Mouse (Mus musculus): ENCODE measurements around the gene Tnfsf13. TPM values are rescaled to one million over a fixed set of nuclear protein-coding genes. Genes with fewer than 3 reads are reported as not detected.
A peak's percentile ranks its signal among the peaks of the same experiment; 100 is the strongest.

Gene Tnfsf13
- polyA plus RNA-seq, 1 experiment from 2014 or later, result 0.53 TPM

DNA sequence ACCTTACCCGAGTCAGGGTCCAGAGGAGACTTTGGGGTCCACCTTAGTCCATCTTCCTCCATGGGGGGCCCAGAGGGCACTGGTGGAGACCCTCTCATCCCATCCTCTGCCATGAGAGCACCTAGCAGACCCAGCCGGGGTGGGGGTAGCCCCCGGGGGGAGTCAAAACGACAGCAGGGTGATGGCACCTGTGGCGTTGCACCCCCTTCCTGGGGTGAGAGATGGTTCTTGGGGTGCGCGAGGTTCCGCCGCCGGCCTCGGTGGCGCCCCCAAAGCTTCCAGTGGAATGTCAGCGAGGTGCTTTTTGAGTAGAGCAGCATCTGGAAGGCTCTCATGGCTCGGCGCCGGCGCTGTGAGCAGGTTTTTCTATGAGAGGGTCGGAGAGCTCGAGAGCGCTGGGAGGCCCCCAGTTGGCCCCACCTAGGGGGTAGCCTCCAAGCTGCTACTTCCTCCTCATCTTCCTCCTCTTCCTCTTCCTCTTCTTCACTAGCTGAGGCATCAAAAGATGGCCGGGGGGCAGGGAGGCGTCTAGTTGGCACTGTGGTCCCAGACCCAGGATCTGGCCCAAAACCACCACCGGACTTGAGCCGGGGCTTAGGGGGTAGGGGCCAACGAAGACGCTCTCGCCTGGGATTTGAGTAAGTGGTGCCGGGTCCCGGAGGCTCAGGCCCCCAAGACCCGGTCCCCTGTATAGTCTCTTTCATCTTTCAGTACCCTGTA, 5.3 kb downstream of the Tnfsf13 start:
- Histone ChIP-seq H3K36me3 (ENCODE audit: control insufficient read depth, insufficient read depth, low read length) (peaks cover 47% of the 10 kb centered on the region), H3K4me1 (ENCODE audit: control insufficient read depth, insufficient read depth, low read length) (peaks cover 15% of the 10 kb centered on the region), H3K4me3 (ENCODE audit: low read depth, low read length) (peak overlapping the region; percentile 63), H3K4me2 (ENCODE audit: low read length) (peak overlapping the region; percentile 97), H3K27ac (ENCODE audit: low read depth, low read length) (no peak overlapping the region), H3K9ac (ENCODE audit: low read length) (peak overlapping the region; percentile 79; the same call in 1 of the 2 replicates), H3K27me3 (replicated peaks; ENCODE audit: control insufficient read depth, insufficient read depth, low read length) (no peaks in the 10 kb centered on the region), H3K9me3 (replicated peaks; ENCODE audit: control insufficient read depth, low read length) (no peaks in the 10 kb centered on the region)
- DNase-seq (ENCODE audit: low spot score), result no peak
- ATAC-seq, result no peak
- WGBS, result 93% methylated on average over 30 of the region's 30 CpGs

DNA sequence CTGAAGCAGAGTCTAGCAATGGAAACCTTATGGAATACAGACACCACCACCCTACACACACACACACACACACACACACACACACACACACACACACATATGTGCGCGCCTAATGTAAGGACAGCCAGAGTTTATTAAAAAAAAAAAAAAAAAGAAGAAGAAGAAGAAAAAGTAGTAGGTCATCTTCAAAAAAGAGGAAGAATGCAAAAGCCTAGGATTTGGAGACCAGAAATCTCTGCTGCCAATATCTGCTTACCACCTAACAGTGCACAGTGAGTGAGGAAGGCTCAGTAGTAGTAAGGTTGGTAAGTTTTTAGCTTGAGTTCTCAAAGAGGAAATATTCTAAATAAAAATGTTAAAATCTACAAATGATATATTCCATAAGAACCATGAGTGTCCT, 6.4 kb downstream of the Tnfsf13 start:
- H3K27me3 ChIP-seq (replicated peaks; ENCODE audit: control insufficient read depth, insufficient read depth, low read length), result no peaks in the 10 kb centered on the region
- H3K4me1 ChIP-seq (ENCODE audit: control insufficient read depth, insufficient read depth, low read length), result peaks cover 15% of the 10 kb centered on the region
- H3K36me3 ChIP-seq (ENCODE audit: control insufficient read depth, insufficient read depth, low read length), result peaks cover 58% of the 10 kb centered on the region
- DNase-seq (ENCODE audit: low spot score), result no peak
- H3K9me3 ChIP-seq (replicated peaks; ENCODE audit: control insufficient read depth, low read length), result no peaks in the 10 kb centered on the region
- H3K27ac ChIP-seq (ENCODE audit: low read depth, low read length), result no peak overlapping the region
- no peak for ATAC-seq
- H3K9ac ChIP-seq (ENCODE audit: low read length), result no peak overlapping the region
- H3K4me3 ChIP-seq (ENCODE audit: low read depth, low read length), result no peak overlapping the region
- 97% methylated on average over 2 of the region's 2 CpGs for WGBS
- H3K4me2 ChIP-seq (ENCODE audit: low read length), result no peak overlapping the region

DNA sequence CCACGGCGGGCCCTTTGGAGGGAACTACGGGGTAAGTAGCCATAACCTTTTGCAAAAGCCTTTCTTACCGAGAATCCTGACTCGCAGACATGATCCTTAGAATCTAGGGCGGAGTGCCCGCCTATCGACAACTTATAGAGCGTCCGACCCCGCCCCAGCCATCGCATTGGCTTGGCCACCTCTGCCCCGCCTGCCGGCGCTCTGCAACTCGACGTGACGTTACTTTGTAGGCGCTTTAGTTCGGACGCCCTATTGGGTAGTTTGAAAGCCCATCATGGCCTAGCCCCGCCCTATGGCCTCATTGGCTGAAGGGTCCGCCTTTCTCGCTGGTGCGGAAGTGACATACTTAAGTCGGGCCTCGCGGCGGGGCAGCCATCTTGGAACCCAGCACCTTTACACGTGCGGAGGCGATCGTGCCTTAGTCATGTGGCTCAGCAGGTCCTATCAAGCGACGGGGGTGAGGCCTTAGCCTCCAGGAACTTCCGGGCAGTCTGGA, 13.3 kb downstream of the Tnfsf13 start, which contains the start of gene Eif4a1:
Eif4a1 (minus strand) TSS at position 213 of the 496 bp plus-strand sequence.
- H3K36me3 ChIP-seq (ENCODE audit: control insufficient read depth, insufficient read depth, low read length), result peaks cover 78% of the 10 kb centered on the region
- H3K4me1 ChIP-seq (ENCODE audit: control insufficient read depth, insufficient read depth, low read length), result peaks cover 16% of the 10 kb centered on the region
- DNase-seq (ENCODE audit: low spot score) (peak; percentile 100), ATAC-seq (peak; percentile 97)
- H3K27ac ChIP-seq (ENCODE audit: low read depth, low read length), result peak within 1 kb of the TSS; percentile 97
- peak within 1 kb of the TSS; percentile 94 for H3K4me2 ChIP-seq (ENCODE audit: low read length)
- whole genome bisulfite sequencing, result under 1% methylated on average over 36 of the region's 36 CpGs
- H3K9ac ChIP-seq (ENCODE audit: low read length), result peak within 1 kb of the TSS; percentile 100
- H3K4me3 ChIP-seq (ENCODE audit: low read depth, low read length), result peak within 1 kb of the TSS; percentile 100
- no peaks in the 10 kb centered on the region for H3K9me3 ChIP-seq (replicated peaks; ENCODE audit: control insufficient read depth, low read length)
- H3K27me3 ChIP-seq (replicated peaks; ENCODE audit: control insufficient read depth, insufficient read depth, low read length), result no peaks in the 10 kb centered on the region

DNA sequence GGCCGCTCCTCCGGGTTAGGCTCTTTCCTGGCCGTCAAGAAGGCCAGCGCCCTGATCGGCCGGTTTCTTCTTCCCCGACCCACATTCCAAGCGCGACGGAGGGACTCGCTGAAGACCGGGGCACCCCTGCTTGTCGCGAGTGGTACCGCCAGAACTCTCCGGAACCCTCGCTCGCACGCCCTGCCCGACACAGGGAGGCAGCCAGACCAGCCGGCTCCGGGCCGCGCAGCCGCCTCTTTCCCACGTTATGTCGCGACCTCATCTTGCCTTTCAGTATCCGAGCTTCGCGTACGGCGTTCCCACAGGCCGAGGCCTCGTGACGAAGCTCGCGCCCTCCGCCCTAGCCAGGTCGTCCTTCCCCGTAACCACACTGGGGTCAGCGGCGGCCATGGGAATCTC, 13.9 kb downstream of the Tnfsf13 start:
- Histone ChIP-seq H3K27ac (ENCODE audit: low read depth, low read length) (peak overlapping the region; percentile 97), H3K27me3 (replicated peaks; ENCODE audit: control insufficient read depth, insufficient read depth, low read length) (no peaks in the 10 kb centered on the region), H3K9me3 (replicated peaks; ENCODE audit: control insufficient read depth, low read length) (no peaks in the 10 kb centered on the region), H3K4me1 (ENCODE audit: control insufficient read depth, insufficient read depth, low read length) (peaks cover 16% of the 10 kb centered on the region), H3K36me3 (ENCODE audit: control insufficient read depth, insufficient read depth, low read length) (peaks cover 77% of the 10 kb centered on the region), H3K4me3 (ENCODE audit: low read depth, low read length) (peak overlapping the region; percentile 100), H3K9ac (ENCODE audit: low read length) (peak overlapping the region; percentile 100), H3K4me2 (ENCODE audit: low read length) (peak overlapping the region; percentile 94)
- ATAC-seq (peak; percentile 10; the same call in 1 of the 2 replicates), DNase-seq (ENCODE audit: low spot score) (no peak)
- under 1% methylated on average over 43 of the region's 43 CpGs for WGBS

DNA sequence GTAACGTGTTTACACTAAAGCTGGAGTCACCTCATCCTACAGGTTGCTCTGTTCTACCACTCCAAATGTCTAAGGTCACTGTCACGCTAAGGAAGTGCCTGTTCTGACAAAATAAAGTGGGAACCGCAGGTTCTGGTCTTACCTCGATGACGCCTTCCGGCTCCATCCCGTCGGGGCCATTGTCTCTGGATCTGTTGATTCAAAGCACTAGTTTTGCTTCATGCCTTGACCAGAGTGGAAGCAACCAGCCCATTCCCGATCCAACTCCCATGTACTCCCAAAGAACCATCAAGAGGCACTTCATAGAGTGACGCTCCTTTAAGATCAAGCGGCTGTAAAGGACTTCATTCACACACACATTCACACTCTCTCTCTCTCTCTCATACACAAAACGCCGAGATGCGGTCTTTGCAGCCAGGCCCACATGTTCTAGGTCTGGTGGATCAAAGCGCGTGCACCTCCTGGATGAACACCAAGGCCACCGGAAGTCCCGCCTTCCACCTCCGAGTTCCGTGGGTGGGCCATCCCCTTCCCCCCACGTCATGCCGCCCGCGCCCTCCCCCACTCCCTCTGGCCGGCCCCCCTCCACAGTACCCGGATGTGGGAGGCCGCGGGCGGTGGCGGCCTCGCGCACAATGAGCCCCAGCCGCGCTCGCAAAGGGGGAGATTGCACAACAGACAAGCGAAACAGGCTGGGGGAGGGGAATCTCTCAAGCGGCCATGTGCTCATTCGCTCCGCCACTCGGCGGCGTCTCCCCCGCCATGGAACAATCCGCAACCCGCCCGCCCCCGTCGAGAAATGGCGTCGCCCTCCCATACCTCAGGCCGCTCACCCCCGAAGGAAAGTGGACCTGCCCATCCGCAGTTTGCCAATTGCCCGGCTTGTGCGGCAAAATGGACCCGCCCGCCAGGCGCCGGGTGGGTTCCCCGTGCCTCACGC, 14.5 kb downstream of the Tnfsf13 start:
- H3K9ac ChIP-seq (ENCODE audit: low read length), result peak overlapping the region; percentile 100
- peaks cover 77% of the 10 kb centered on the region for H3K36me3 ChIP-seq (ENCODE audit: control insufficient read depth, insufficient read depth, low read length)
- DNase-seq (ENCODE audit: low spot score) (peak; percentile 97), ATAC-seq (peak; percentile 72)
- peak overlapping the region; percentile 97 for H3K27ac ChIP-seq (ENCODE audit: low read depth, low read length)
- no peaks in the 10 kb centered on the region for H3K9me3 ChIP-seq (replicated peaks; ENCODE audit: control insufficient read depth, low read length)
- H3K27me3 ChIP-seq (replicated peaks; ENCODE audit: control insufficient read depth, insufficient read depth, low read length), result no peaks in the 10 kb centered on the region
- peaks cover 16% of the 10 kb centered on the region for H3K4me1 ChIP-seq (ENCODE audit: control insufficient read depth, insufficient read depth, low read length)
- peak overlapping the region; percentile 100 for H3K4me3 ChIP-seq (ENCODE audit: low read depth, low read length)
- under 1% methylated on average over 58 of the region's 61 CpGs for WGBS
- peak overlapping the region; percentile 94 for H3K4me2 ChIP-seq (ENCODE audit: low read length)

DNA sequence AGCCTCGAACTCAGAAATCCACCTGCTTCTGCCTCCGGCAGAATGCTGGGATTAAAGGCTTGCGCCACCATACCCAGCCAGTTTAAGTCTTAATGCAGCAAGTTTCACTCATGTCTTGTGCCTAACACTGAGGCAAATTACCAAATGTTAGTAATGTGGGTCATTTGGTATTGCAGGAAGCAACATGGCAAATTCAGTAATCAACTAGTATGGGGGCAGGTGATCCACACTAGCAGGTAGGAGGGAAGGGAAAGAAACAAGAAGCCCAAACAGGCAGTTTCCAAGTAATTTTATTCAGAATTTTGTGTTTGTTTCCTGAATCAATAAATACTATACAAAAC, 18.9 kb downstream of the Tnfsf13 start:
- Histone ChIP-seq H3K27ac (ENCODE audit: low read depth, low read length) (no peak overlapping the region), H3K27me3 (replicated peaks; ENCODE audit: control insufficient read depth, insufficient read depth, low read length) (no peaks in the 10 kb centered on the region), H3K4me3 (ENCODE audit: low read depth, low read length) (no peak overlapping the region), H3K4me1 (ENCODE audit: control insufficient read depth, insufficient read depth, low read length) (peaks cover 23% of the 10 kb centered on the region), H3K9ac (ENCODE audit: low read length) (no peak overlapping the region), H3K4me2 (ENCODE audit: low read length) (no peak overlapping the region), H3K9me3 (replicated peaks; ENCODE audit: control insufficient read depth, low read length) (no peaks in the 10 kb centered on the region), H3K36me3 (ENCODE audit: control insufficient read depth, insufficient read depth, low read length) (peaks cover 73% of the 10 kb centered on the region)
- DNase-seq (ENCODE audit: low spot score) (no peak), ATAC-seq (no peak)
- WGBS, result 89% methylated on average over 3 of the region's 3 CpGs

DNA sequence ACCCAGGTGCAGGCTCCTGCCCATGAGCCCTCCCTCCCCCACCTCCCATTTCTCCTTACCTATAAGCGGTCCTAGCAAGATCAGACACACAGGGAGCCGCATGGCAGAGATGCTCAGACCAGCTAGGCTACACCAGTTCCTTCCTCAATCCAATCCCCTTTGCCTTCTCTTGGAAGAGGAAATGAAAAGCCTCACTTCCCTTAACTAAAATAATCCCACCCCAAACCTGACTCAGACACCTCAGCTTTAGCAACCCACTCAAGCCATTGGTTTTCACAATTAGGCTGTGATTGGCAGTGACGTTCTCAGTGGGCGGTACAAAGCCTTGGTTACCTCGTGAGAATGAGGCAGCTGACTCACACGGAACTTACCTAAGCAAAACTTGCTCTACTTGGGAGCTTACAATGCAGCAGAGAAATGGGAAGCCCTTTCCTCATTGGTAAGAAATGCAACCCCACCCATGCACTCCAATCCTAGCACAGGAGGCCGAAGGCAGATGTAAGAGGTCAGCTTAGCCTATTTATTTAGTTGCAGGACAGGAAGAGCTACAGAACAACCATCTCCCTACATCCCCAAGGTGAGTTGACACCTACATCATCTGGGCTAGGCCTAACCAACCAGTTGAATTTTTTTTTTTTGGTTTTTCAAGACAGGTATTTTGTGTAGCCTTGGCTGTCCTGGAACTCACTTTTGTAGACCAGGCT, 19.5 kb downstream of the Tnfsf13 start, which contains the start of gene Cd68:
Cd68 (minus strand) TSS at position 193 of the 704 bp plus-strand sequence.
- Histone ChIP-seq H3K4me1 (ENCODE audit: control insufficient read depth, insufficient read depth, low read length) (peaks cover 25% of the 10 kb centered on the region), H3K4me3 (ENCODE audit: low read depth, low read length) (no peak within 1 kb of the TSS), H3K36me3 (ENCODE audit: control insufficient read depth, insufficient read depth, low read length) (peaks cover 73% of the 10 kb centered on the region), H3K9ac (ENCODE audit: low read length) (no peak within 1 kb of the TSS), H3K9me3 (replicated peaks; ENCODE audit: control insufficient read depth, low read length) (no peaks in the 10 kb centered on the region), H3K4me2 (ENCODE audit: low read length) (no peak within 1 kb of the TSS), H3K27me3 (replicated peaks; ENCODE audit: control insufficient read depth, insufficient read depth, low read length) (no peaks in the 10 kb centered on the region), H3K27ac (ENCODE audit: low read depth, low read length) (no peak within 1 kb of the TSS)
- 25% methylated on average over 7 of the region's 7 CpGs for WGBS
- ATAC-seq (no peak), DNase-seq (ENCODE audit: low spot score) (peak; percentile 32)

DNA sequence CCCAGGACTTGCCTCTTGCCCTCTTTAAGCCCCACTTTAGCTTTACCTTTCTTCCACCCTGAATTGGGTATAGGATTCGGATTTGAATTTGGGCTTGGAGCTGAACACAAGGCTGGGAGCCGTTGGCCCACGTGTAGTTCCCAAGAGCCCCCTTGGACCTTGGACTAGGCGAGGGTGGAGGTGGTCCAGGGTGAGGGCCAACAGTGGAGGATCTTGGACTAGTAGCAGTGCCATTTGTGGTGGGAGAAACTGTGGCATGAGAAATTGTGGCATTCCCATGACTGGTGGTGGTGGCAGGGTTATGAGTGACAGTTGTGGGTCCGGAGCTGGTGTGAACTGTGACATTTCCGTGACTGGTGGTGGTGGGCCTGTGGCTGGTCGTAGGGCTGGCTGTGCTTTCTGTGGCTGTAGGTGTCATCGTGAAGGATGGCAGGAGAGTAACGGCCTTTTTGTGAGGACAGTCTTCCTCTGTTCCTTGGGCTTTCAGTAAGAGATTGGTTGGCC, 20.1 kb downstream of the Tnfsf13 start:
- Histone ChIP-seq H3K4me2 (ENCODE audit: low read length) (no peak overlapping the region), H3K9me3 (replicated peaks; ENCODE audit: control insufficient read depth, low read length) (no peaks in the 10 kb centered on the region), H3K9ac (ENCODE audit: low read length) (no peak overlapping the region), H3K4me1 (ENCODE audit: control insufficient read depth, insufficient read depth, low read length) (peaks cover 22% of the 10 kb centered on the region), H3K27me3 (replicated peaks; ENCODE audit: control insufficient read depth, insufficient read depth, low read length) (no peaks in the 10 kb centered on the region), H3K27ac (ENCODE audit: low read depth, low read length) (no peak overlapping the region), H3K4me3 (ENCODE audit: low read depth, low read length) (no peak overlapping the region), H3K36me3 (ENCODE audit: control insufficient read depth, insufficient read depth, low read length) (peaks cover 69% of the 10 kb centered on the region)
- ATAC-seq, result no peak
- no peak for DNase-seq (ENCODE audit: low spot score)
- 80% methylated on average over 9 of the region's 9 CpGs for WGBS

Data from forebrain, embryonic 14.5 days (tissue).